Mouse (Mus musculus) lung, postnatal 0 days (tissue): Measurements from ENCODE around the gene Tpx2. TPM values are rescaled to one million over a fixed set of nuclear protein-coding genes. Genes with fewer than 3 reads are reported as not detected.

Source experiments
- ATAC-seq: fragments of 200-750 bp; cut with Nextera tagmentation; 2 replicates; pipeline ENCODE4 v1.8.0; 2017; ENCODE audit warnings: moderate library complexity
- DNase-seq: peaks from one replicate; pipeline ENCODE4 v3.0.0-alpha.2; 2016; ENCODE audit warnings: low spot score
- H3K27ac ChIP-seq: fragments of 300-500 bp; sonication (generic); 2 replicates; pipeline ENCODE4 v1.5.1; 2014; ENCODE audit warnings: antibody characterized with exemption, mild to moderate bottlenecking, low read length, mixed read lengths
- H3K27me3 ChIP-seq: fragments of 300-500 bp; sonication (generic); replicated peaks from 2 replicates; pipeline ENCODE4 v1.6.1; 2014; ENCODE audit warnings: low read length, mixed read lengths; ENCODE audit not compliant: insufficient read depth
- H3K36me3 ChIP-seq: fragments of 300-500 bp; sonication (generic); 2 replicates; pipeline ENCODE4 v1.6.1; 2014; ENCODE audit warnings: low read length, mixed read lengths; ENCODE audit not compliant: insufficient read depth
- H3K4me1 ChIP-seq: fragments of 300-500 bp; sonication (generic); 2 replicates; pipeline ENCODE4 v1.6.1; 2014; ENCODE audit warnings: antibody characterized with exemption, low read depth, low read length, mixed read lengths; ENCODE audit not compliant: insufficient read depth
- H3K4me2 ChIP-seq: fragments of 300-500 bp; sonication (generic); replicated peaks from 2 replicates; pipeline ENCODE4 v1.6.1; 2014; ENCODE audit warnings: low read depth, mild to moderate bottlenecking, low read length, moderate library complexity, mixed read lengths
- H3K4me3 ChIP-seq: fragments of 300-500 bp; sonication (generic); 2 replicates; pipeline ENCODE4 v1.5.1; 2014; ENCODE audit warnings: low read depth, low read length
- H3K9ac ChIP-seq: fragments of 300-500 bp; sonication (generic); replicated peaks from 2 replicates; pipeline ENCODE4 v1.6.1; 2014; ENCODE audit warnings: low read depth, mild to moderate bottlenecking
- H3K9me3 ChIP-seq: fragments of 300-500 bp; sonication (generic); 2 replicates; pipeline ENCODE4 v1.6.1; 2016; ENCODE audit warnings: low read length, mixed read lengths
- CTCF ChIP-seq: IDR thresholded peaks from 2 replicates; pipeline ENCODE4 v1.5.1; 2016; ENCODE audit warnings: antibody characterized with exemption, mild to moderate bottlenecking
- EP300 ChIP-seq: IDR thresholded peaks from 2 replicates; pipeline ENCODE4 v1.6.1; 2016; ENCODE audit warnings: antibody characterized with exemption, mild to moderate bottlenecking, control low read depth
- WGBS: fragments of 180-500 bp; shearing (Covaris S2); extraction: QIAGEN DNeasy Blood & Tissue Kit; methylation state at CpG from one replicate; pipeline ENCODE4 v1.1.7; 2014; 5-methylcytosine and 5-hydroxymethylcytosine counted together
- polyA plus RNA-seq: library from polyadenylated mRNA; unstranded; fragments of >200 nt; fragmentation: Nextera tagmentation; extraction: Ambion mirVana; gene quantifications from 2 replicates; pipeline ENCODE4 v1.2.1, GENCODE M21; 2015

Gene Tpx2
- polyA plus RNA-seq, 1 experiment from 2014 or later = 3.1 TPM

DNA sequence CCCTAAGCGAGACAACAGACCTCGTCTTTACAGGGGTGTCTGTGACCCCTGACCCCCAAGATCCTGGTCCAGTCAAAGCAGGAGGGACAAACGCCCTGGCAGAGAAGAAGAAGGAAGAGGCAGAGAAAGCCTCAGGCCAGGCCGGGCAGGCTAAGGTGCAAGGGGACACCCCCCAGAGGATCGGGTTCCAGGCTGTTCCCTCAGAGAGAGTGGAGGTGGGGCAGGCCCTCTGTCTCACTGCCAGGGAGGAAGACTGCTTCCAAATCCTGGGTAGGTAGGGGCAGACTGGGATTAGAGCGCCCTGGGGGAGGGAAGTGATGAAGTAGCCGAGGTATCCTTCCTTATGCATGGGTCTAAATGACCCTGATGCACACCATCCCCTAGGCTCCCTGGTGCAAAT is 65.7 kb downstream of the Tpx2 start:
- Histone ChIP-seq H3K4me1 (peaks cover 2% of the 10 kb centered on the region; the same call in 1 of the 2 replicates), H3K27me3 (peaks cover 17% of the 10 kb centered on the region), H3K9ac (no peak overlapping the region), H3K27ac (no peak overlapping the region), H3K9me3 (no peaks in the 10 kb centered on the region), H3K4me3 (no peak overlapping the region), H3K36me3 (no peaks in the 10 kb centered on the region), H3K4me2 (no peak overlapping the region)
- no peak for ATAC-seq
- TF ChIP-seq EP300 (no peak), CTCF (no peak)
- DNase-seq = no peak
- 31% methylated on average over 7 of the region's 7 CpGs for WGBS

DNA sequence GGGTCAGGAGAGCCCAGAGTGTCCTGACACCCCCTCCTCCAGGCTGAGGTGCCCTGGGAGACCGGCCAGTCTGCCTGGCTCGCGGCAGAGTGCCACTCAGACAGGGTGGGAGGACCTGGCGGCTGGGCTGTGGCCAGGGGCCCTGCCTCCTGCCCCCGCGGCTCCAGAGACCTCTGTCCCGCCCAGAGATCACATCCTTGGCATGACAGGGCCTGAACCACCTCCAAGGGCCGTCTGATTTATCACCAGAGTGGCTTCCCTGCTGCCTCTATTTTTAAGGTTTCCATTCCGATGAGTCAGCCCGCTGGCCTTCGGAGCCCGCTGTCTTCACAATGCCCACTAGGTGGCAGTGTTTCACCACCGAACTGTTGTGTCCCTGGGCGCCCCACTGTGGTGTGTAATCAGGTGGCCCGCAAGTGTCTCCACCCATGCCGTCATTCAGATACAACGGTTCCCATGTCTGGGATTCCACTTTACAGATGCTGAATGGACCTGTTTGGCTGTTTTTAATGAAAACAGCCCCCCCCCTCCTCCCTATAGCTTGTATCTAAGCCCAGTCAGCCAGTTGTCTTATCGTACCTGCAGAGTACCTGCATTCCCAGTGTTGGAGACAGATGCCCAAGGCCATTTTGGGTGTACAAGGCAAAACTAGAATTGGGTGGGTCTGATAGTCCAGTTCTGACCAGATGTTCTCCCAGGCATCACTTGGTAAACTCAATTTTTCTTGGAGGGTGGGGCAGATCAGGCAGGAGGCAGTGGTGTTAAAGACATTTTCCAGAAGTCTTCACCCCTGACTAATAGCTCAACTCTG is 66.8 kb downstream of the Tpx2 start:
- Histone ChIP-seq H3K9me3 (no peaks in the 10 kb centered on the region), H3K4me2 (peak overlapping the region; percentile 33), H3K4me1 (peaks cover 2% of the 10 kb centered on the region; the same call in 1 of the 2 replicates), H3K4me3 (no peak overlapping the region), H3K27me3 (peaks cover 17% of the 10 kb centered on the region), H3K9ac (no peak overlapping the region), H3K27ac (no peak overlapping the region), H3K36me3 (no peaks in the 10 kb centered on the region)
- ATAC-seq (peak; percentile 82), DNase-seq (peak; percentile 88)
- 2% methylated on average over 18 of the region's 18 CpGs for WGBS
- TF ChIP-seq CTCF (peak; percentile 98), EP300 (no peak)

DNA sequence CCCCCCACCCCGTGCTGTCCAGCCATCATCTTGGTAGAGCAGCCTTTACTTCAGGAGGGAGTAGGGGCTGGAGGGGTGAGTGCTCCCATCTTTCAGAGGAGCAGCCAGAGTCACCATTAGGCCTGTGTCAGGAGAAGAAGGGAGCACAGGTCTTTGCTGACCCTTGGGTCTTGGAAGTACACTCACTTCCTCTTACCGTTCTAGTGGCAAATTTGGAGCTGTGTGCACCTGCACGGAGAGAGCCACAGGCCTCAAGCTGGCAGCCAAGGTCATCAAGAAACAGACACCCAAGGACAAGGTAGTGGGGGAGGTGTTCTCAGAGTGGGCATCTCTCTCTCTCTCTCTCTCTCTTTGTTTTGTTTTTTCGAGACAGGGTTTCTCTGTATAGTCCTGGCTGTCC is 67.7 kb downstream of the Tpx2 start:
- Histone ChIP-seq H3K4me1 (peaks cover 2% of the 10 kb centered on the region; the same call in 1 of the 2 replicates), H3K4me2 (no peak overlapping the region), H3K4me3 (no peak overlapping the region), H3K9ac (no peak overlapping the region), H3K27ac (no peak overlapping the region), H3K27me3 (peaks cover 17% of the 10 kb centered on the region), H3K9me3 (no peaks in the 10 kb centered on the region), H3K36me3 (no peaks in the 10 kb centered on the region)
- no peak for TF ChIP-seq CTCF
- TF ChIP-seq EP300 = no peak
- DNase-seq (no peak), ATAC-seq (no peak)
- WGBS = 50% methylated on average over 4 of the region's 4 CpGs

DNA sequence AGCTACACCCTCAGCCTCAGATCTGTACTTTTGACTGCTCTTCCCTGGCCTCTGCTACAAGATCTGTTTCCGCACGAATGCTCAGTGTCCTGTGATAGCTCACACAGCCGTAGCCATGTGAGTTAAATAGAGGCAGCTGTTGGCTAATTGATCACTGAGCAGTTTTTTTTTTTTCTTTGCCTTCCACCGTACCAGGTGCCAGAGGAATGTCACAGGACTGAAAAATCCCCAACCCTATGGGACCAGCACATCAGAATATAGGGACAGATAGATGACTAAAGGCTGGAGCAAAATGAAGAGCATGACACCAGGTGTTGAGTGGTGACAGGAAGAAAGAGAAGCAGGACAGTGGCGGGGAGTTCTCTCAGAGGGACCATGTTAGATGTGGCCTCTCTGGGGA is 68.3 kb downstream of the Tpx2 start:
- ATAC-seq = no peak
- Histone ChIP-seq H3K4me1 (peaks cover 2% of the 10 kb centered on the region; the same call in 1 of the 2 replicates), H3K27ac (no peak overlapping the region), H3K9me3 (no peaks in the 10 kb centered on the region), H3K4me2 (no peak overlapping the region), H3K36me3 (no peaks in the 10 kb centered on the region), H3K4me3 (no peak overlapping the region), H3K27me3 (peaks cover 17% of the 10 kb centered on the region), H3K9ac (no peak overlapping the region)
- DNase-seq = no peak
- TF ChIP-seq EP300 (no peak), CTCF (no peak)
- WGBS = 47% methylated on average over 5 of the region's 5 CpGs

DNA sequence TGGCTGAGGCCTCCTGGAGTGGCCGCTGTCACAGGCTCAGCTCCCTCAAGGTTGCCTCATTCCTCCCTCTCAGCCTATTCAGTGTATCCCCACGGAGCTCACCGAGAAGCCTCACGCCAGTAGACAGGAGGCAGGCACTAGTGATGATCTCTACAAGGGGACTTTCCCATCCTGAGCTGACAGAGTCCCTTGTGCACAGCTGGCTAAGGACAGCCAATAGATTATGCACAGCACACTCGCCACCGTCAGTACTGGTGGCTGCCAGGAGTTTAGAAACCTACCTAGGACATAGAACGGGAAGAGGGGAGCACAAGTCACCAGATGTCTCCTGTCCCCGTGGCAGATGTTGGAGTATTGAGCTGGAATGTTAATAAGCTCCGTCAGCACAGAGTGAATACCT is 69.9 kb downstream of the Tpx2 start:
- DNase-seq = no peak
- H3K9me3 ChIP-seq = no peaks in the 10 kb centered on the region
- no peaks in the 10 kb centered on the region for H3K36me3 ChIP-seq
- TF ChIP-seq EP300 (no peak), CTCF (no peak)
- H3K4me1 ChIP-seq = peaks cover 2% of the 10 kb centered on the region; the same call in 1 of the 2 replicates
- no peak overlapping the region for H3K4me3 ChIP-seq
- 44% methylated on average over 9 of the region's 9 CpGs for WGBS
- no peak overlapping the region for H3K4me2 ChIP-seq
- no peak overlapping the region for H3K9ac ChIP-seq
- no peak for ATAC-seq
- no peak overlapping the region for H3K27ac ChIP-seq
- 0 out of 2 replicates have a peak, but pooled peaks cover 6% of the 10 kb centered on the region for H3K27me3 ChIP-seq

DNA sequence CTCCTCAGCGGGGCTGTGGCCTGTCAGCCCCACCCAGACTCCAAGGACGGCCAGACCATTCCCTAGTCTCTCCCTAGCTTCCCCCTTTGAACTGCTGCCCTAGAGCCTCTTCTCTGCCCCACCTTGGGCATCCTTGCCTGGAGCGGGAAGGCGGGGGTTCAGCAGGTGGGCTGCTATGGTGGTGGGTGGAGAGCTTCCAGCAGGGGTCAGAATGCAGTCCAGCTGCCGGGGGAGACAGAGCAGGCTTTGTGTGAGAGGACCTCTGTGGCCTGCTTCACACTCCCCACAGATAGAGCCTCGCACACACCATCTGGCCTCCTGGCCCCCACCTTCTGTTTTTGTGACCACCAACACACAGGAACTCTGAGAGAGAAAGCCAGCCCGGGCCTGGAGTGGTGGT is 74.6 kb downstream of the Tpx2 start:
- WGBS = 28% methylated on average over 6 of the region's 7 CpGs
- H3K27ac ChIP-seq = no peak overlapping the region

More for the DNA sequence above, 74.6 kb downstream of the Tpx2 start:
- TF ChIP-seq EP300 = no peak
- Histone ChIP-seq H3K36me3 (no peaks in the 10 kb centered on the region), H3K4me3 (no peak overlapping the region), H3K9ac (no peak overlapping the region), H3K4me1 (0 out of 2 replicates have a peak, but pooled peaks cover 3% of the 10 kb centered on the region), H3K4me2 (no peak overlapping the region), H3K9me3 (no peaks in the 10 kb centered on the region), H3K27me3 (no peaks in the 10 kb centered on the region)
- ATAC-seq (no peak), DNase-seq (no peak)
